Mouse (Mus musculus): ENCODE measurements around the gene Creb3. TPM values are rescaled to one million over a fixed set of nuclear protein-coding genes. Genes with fewer than 3 reads are reported as not detected.
"Not testable (repeated sequence)": the region's sequence is repeated elsewhere in the genome, so short reads cannot be mapped to it uniquely, and the experiment has no call there.

Gene Creb3
- polyA plus RNA-seq, 1 experiment = 95.1 TPM

DNA sequence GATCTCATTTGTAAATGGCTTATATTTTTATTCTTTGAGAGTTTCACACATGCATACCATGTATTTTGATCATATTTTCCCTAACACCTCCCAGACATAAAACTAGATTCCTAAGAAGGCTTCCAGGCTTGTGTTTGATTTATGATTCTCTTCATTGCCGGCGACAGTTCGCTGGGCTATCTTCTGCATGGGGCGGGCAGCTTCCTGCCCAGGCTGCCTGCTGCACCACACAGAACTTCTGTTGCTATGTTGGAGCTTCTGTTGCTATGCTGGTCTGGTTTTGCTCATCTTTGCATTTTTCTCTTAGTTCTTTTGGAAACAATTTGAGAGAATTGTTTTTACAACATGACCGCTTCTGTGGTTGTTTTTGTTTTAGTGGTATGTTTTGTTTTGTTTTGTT, 29.4 kb downstream of the Creb3 start:
- WGBS = 27% methylated on average over 5 of the region's 5 CpGs
- H3K4me1 ChIP-seq (ENCODE audit: control insufficient read depth, insufficient read depth, low read length) = peaks cover 7% of the 10 kb centered on the region; the same call in 1 of the 2 replicates
- no peak overlapping the region for H3K4me3 ChIP-seq (replicated peaks; ENCODE audit: extremely low read depth, low read depth, low read length)
- TF ChIP-seq CTCF (IDR thresholded peaks at IDR 0.05; ENCODE audit: insufficient read depth, low read length) (no peak), POLR2A (IDR thresholded peaks at IDR 0.05; ENCODE audit: borderline replicate concordance, extremely low read depth, low read depth, low read length) (no peak)
- DNase-seq = no peak

GRCm38 (mm10) chr4:43591961-43592360, 29.8 kb downstream of the Creb3 start:
- H3K4me1 ChIP-seq (ENCODE audit: control insufficient read depth, insufficient read depth, low read length) = peaks cover 5% of the 10 kb centered on the region; the same call in 1 of the 2 replicates
- WGBS = 74% methylated on average over 3 of the region's 3 CpGs
- TF ChIP-seq CTCF (IDR thresholded peaks at IDR 0.05; ENCODE audit: insufficient read depth, low read length) (no peak), POLR2A (IDR thresholded peaks at IDR 0.05; ENCODE audit: borderline replicate concordance, extremely low read depth, low read depth, low read length) (no peak)
- no peak overlapping the region for H3K4me3 ChIP-seq (replicated peaks; ENCODE audit: extremely low read depth, low read depth, low read length)
- no peak for DNase-seq

DNA sequence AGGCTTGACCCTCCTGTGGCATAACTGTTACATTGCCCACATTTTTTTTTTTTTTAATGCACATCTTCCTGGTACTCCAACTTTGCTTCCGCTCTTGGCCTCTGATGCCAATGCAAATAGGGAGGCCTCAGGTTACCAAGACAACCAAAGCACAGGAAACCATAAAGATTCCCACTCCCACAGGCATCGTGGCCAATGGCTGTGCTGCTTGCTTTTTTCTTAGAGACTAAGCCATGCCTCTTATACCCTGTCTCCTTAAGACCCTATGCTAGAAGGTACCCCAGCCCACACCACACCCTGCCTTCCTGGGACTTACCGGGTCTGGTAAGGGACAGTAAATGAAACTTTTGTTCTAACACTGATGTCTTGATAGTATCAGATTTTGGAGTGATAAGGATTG, 31.3 kb downstream of the Creb3 start:
- TF ChIP-seq POLR2A (IDR thresholded peaks at IDR 0.05; ENCODE audit: borderline replicate concordance, extremely low read depth, low read depth, low read length) = no peak
- TF ChIP-seq CTCF (IDR thresholded peaks at IDR 0.05; ENCODE audit: insufficient read depth, low read length) = no peak
- WGBS = 51% methylated on average over 3 of the region's 3 CpGs
- DNase-seq = no peak
- H3K4me1 ChIP-seq (ENCODE audit: control insufficient read depth, insufficient read depth, low read length) = no peaks in the 10 kb centered on the region
- no peak overlapping the region for H3K4me3 ChIP-seq (replicated peaks; ENCODE audit: extremely low read depth, low read depth, low read length)

GRCm38 (mm10) chr4:43596597-43596996, 34.5 kb downstream of the Creb3 start:
- 80% methylated on average over 2 of the region's 2 CpGs for WGBS
- not testable (repeated sequence) for H3K4me1 ChIP-seq (ENCODE audit: control insufficient read depth, insufficient read depth, low read length); DNase-seq; H3K4me3 ChIP-seq (replicated peaks; ENCODE audit: extremely low read depth, low read depth, low read length)

- WGBS = 72% methylated on average over 4 of the region's 4 CpGs
- no peak for TF ChIP-seq CTCF (IDR thresholded peaks at IDR 0.05; ENCODE audit: insufficient read depth, low read length)
- TF ChIP-seq POLR2A (IDR thresholded peaks at IDR 0.05; ENCODE audit: borderline replicate concordance, extremely low read depth, low read depth, low read length) = no peak
- DNase-seq = no peak
- H3K4me1 ChIP-seq (ENCODE audit: control insufficient read depth, insufficient read depth, low read length) = no peaks in the 10 kb centered on the region
- H3K4me3 ChIP-seq (replicated peaks; ENCODE audit: extremely low read depth, low read depth, low read length) = no peak overlapping the region
These were observed 36.1 kb downstream of the Creb3 start for GRCm38 (mm10) chr4:43598200-43598599.

DNA sequence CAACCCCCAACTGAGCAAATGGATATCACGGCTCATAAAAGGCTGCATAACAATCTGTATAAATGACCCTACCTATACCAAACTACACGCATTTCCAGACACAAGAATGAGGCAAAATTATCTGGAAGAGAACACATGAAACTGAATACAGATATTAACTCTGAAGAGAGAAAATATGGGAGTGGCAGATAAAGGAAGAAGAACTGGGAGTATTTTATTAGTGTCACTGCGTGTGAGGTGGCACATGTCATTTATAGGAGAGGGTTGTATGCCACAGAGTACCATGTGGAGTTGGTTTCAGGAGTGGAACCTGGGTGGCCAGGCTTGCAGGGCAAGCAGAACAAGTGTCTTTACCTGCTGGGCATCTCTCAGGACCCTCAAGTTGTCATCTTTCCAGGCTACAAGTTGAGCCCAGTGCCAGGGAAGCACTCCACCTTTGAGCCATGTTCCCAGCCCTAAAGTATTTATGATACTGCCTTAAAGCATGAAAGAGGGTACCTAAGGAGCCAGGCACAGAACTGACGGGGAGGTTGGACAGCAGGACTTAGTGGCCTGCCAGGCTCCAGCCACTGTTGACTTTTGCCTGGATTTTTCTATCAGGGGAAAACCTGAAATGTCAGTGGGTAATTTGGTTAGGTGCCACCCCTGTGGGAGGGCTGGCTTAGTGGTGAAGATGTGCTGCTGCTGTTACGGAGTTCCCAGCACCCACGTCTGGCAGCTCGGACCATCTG, 36.7 kb downstream of the Creb3 start:
- TF ChIP-seq POLR2A (IDR thresholded peaks at IDR 0.05; ENCODE audit: borderline replicate concordance, extremely low read depth, low read depth, low read length) (no peak), CTCF (IDR thresholded peaks at IDR 0.05; ENCODE audit: insufficient read depth, low read length) (no peak)
- 72% methylated on average over 7 of the region's 7 CpGs for WGBS
- no peak overlapping the region for H3K4me3 ChIP-seq (replicated peaks; ENCODE audit: extremely low read depth, low read depth, low read length)

GRCm38 (mm10) chr4:43600195-43600934, 38.2 kb downstream of the Creb3 start:
- 72% methylated on average over 9 of the region's 9 CpGs for WGBS
- no peak for DNase-seq
- no peak overlapping the region for H3K4me3 ChIP-seq (replicated peaks; ENCODE audit: extremely low read depth, low read depth, low read length)
- TF ChIP-seq CTCF (IDR thresholded peaks at IDR 0.05; ENCODE audit: insufficient read depth, low read length) = no peak
- TF ChIP-seq POLR2A (IDR thresholded peaks at IDR 0.05; ENCODE audit: borderline replicate concordance, extremely low read depth, low read depth, low read length) = no peak
- H3K4me1 ChIP-seq (ENCODE audit: control insufficient read depth, insufficient read depth, low read length) = no peaks in the 10 kb centered on the region

More for the DNA sequence above, 36.7 kb downstream of the Creb3 start:
- H3K4me1 ChIP-seq (ENCODE audit: control insufficient read depth, insufficient read depth, low read length) = no peaks in the 10 kb centered on the region
- no peak for DNase-seq

GRCm38 (mm10) chr4:43604099-43604498, 42.0 kb downstream of the Creb3 start:
- no peak for DNase-seq
- TF ChIP-seq CTCF (IDR thresholded peaks at IDR 0.05; ENCODE audit: insufficient read depth, low read length) (no peak), POLR2A (IDR thresholded peaks at IDR 0.05; ENCODE audit: borderline replicate concordance, extremely low read depth, low read depth, low read length) (no peak)
- WGBS = 58% methylated on average over 3 of the region's 3 CpGs
- H3K4me3 ChIP-seq (replicated peaks; ENCODE audit: extremely low read depth, low read depth, low read length) = no peak overlapping the region
- no peaks in the 10 kb centered on the region for H3K4me1 ChIP-seq (ENCODE audit: control insufficient read depth, insufficient read depth, low read length)

DNA sequence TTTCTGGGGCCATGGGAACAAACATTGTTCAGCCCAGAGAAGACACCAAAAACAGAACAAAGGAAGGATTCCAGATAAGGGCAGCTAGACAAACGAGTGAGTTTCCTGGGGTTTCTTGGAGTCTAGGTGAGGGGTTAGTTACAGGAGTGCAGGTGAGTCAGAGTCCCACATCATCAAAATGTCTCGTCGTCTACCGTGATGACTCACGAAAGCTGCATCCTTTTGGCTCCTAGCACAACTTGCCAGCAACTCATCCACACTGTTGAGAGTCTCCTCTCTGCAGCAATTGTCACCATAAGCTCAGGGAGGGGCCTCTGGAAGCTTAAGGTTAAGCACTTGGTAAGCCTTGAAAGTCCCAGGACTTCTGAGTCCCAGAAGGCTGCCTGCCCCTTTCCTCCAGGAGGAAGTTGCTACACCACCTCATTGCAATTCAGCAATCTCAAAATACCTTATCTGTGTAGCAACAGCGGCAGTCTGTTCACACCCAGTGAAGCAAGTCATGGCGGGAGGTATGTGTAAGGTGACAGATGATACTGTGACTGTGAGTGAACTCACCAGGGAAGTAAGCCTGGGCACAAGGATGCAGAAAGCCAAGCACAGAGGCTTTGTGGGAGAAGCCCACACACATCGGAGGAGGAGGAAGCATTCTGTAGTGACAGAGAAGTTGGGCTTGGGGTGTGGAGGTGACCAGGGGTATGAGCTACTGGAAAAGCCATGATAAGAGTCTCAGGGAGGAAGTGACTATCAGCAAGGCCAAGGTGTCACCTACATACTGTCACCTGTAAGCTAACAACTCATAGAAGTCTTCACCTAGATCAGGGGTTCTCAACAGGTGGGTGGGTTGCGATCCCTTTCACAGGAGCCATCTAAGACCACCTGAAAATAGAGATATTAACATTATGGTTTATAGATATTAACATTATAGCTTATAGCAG, 42.9 kb downstream of the Creb3 start:
- Histone ChIP-seq H3K4me3 (replicated peaks; ENCODE audit: extremely low read depth, low read depth, low read length) (no peak overlapping the region), H3K4me1 (ENCODE audit: control insufficient read depth, insufficient read depth, low read length) (no peaks in the 10 kb centered on the region)
- TF ChIP-seq CTCF (IDR thresholded peaks at IDR 0.05; ENCODE audit: insufficient read depth, low read length) (no peak), POLR2A (IDR thresholded peaks at IDR 0.05; ENCODE audit: borderline replicate concordance, extremely low read depth, low read depth, low read length) (no peak)
- no peak for DNase-seq
- 45% methylated on average over 9 of the region's 9 CpGs for WGBS
